Mouse (Mus musculus) C2C12 (cell line): ENCODE data around the gene Pcdh15. TPM values are rescaled to one million over a fixed set of nuclear protein-coding genes. Genes with fewer than 3 reads are reported as not detected.

Experiments used
- H3K27me3 ChIP-seq: one replicate; pipeline ENCODE4 v1.6.1; 2011; ENCODE audit not compliant: control insufficient read depth, insufficient read depth, insufficient read length
- H3K36me3 ChIP-seq: one replicate; pipeline ENCODE4 v1.6.1; 2011; ENCODE audit not compliant: control insufficient read depth, insufficient read depth
- H3K4me3 ChIP-seq: one replicate; pipeline ENCODE4 v1.5.1; 2011; ENCODE audit warnings: mild to moderate bottlenecking, control low read depth; ENCODE audit not compliant: poor library complexity, insufficient read depth, severe bottlenecking
- H3K79me2 ChIP-seq: one replicate; pipeline ENCODE4 v1.6.1; 2011; ENCODE audit not compliant: control insufficient read depth, insufficient read depth
- H3K79me3 ChIP-seq: one replicate; pipeline ENCODE4 v1.6.1; 2011; ENCODE audit warnings: low read depth, control low read depth
- H3ac ChIP-seq: one replicate; pipeline ENCODE3; 2011; ENCODE audit warnings: low read depth; ENCODE audit not compliant: control insufficient read depth, insufficient read length
- CEBPB ChIP-seq: IDR thresholded peaks from one replicate; pipeline ENCODE4 v1.6.1; 2011; ENCODE audit warnings: low read depth, mild to moderate bottlenecking, control low read depth, moderate library complexity
- CTCF ChIP-seq: IDR thresholded peaks from one replicate; pipeline ENCODE4 v1.5.1; 2011; ENCODE audit not compliant: control insufficient read depth, insufficient read depth, insufficient read length
- FOSL1 ChIP-seq: IDR thresholded peaks from one replicate; pipeline ENCODE4 v1.8.0; 2011; ENCODE audit warnings: mild to moderate bottlenecking, low read length; ENCODE audit not compliant: poor library complexity, insufficient read depth, severe bottlenecking
- MAX ChIP-seq: IDR thresholded peaks from one replicate; pipeline ENCODE4 v1.6.1; 2011; ENCODE audit warnings: mild to moderate bottlenecking, control low read depth
- MYOD1 ChIP-seq: IDR thresholded peaks from one replicate; pipeline ENCODE4 v1.6.1; 2011; ENCODE audit warnings: low read depth; ENCODE audit not compliant: control insufficient read depth, insufficient read length
- MYOG ChIP-seq: IDR thresholded peaks from one replicate; pipeline ENCODE4 v1.6.1; 2011; ENCODE audit not compliant: control insufficient read depth, insufficient read length; ENCODE audit errors: extremely low read depth
- USF1 ChIP-seq: IDR thresholded peaks from one replicate; pipeline ENCODE4 v1.6.1; 2011; ENCODE audit warnings: low read depth, mild to moderate bottlenecking, control low read depth, moderate library complexity
- polyA plus RNA-seq: library from polyadenylated mRNA; unstranded; fragments of >200 nt; fragmentation: generic; extraction: Trizol; gene quantifications from one replicate; pipeline ENCODE4 v1.2.1, GENCODE M21; 2012; ENCODE audit warnings: missing spikeins

Pcdh15 gene
- polyA plus RNA-seq, 1 experiment, result 0.54 TPM

- H3K4me3 ChIP-seq, result no peak overlapping the region
- no peak overlapping the region for H3ac ChIP-seq
- no peaks in the 10 kb centered on the region for H3K79me2 ChIP-seq
- no peaks in the 10 kb centered on the region for H3K27me3 ChIP-seq
- no peaks in the 10 kb centered on the region for H3K79me3 ChIP-seq
- TF ChIP-seq USF1 (no peak), FOSL1 (no peak), CTCF (no peak), MYOD1 (no peak), CEBPB (no peak), MAX (no peak), MYOG (no peak)
- H3K36me3 ChIP-seq, result no peaks in the 10 kb centered on the region
Observed at GRCm38 (mm10) chr10:73915170-73915569, 816.0 kb downstream of the Pcdh15 start.

- no peaks in the 10 kb centered on the region for H3K36me3 ChIP-seq
- H3K79me2 ChIP-seq, result no peaks in the 10 kb centered on the region
- no peak overlapping the region for H3ac ChIP-seq
- no peaks in the 10 kb centered on the region for H3K27me3 ChIP-seq
- no peaks in the 10 kb centered on the region for H3K79me3 ChIP-seq
- H3K4me3 ChIP-seq, result no peak overlapping the region
- TF ChIP-seq CTCF, result no peak
- no peak for TF ChIP-seq MYOG
- TF ChIP-seq MAX, result no peak
- TF ChIP-seq FOSL1, result no peak
- no peak for TF ChIP-seq USF1
- TF ChIP-seq CEBPB, result no peak
- TF ChIP-seq MYOD1, result no peak
Observed at GRCm38 (mm10) chr10:73921579-73921978, 822.4 kb downstream of the Pcdh15 start.

GRCm38 (mm10) chr10:73928672-73929071 lies 829.5 kb downstream of the Pcdh15 start:
- no peak overlapping the region for H3ac ChIP-seq
- H3K4me3 ChIP-seq, result no peak overlapping the region
- no peaks in the 10 kb centered on the region for H3K79me3 ChIP-seq
- H3K27me3 ChIP-seq, result no peaks in the 10 kb centered on the region
- H3K36me3 ChIP-seq, result no peaks in the 10 kb centered on the region
- TF ChIP-seq MYOD1 (no peak), MYOG (no peak), FOSL1 (no peak), MAX (no peak), CTCF (no peak), USF1 (no peak), CEBPB (no peak)
- no peaks in the 10 kb centered on the region for H3K79me2 ChIP-seq

DNA sequence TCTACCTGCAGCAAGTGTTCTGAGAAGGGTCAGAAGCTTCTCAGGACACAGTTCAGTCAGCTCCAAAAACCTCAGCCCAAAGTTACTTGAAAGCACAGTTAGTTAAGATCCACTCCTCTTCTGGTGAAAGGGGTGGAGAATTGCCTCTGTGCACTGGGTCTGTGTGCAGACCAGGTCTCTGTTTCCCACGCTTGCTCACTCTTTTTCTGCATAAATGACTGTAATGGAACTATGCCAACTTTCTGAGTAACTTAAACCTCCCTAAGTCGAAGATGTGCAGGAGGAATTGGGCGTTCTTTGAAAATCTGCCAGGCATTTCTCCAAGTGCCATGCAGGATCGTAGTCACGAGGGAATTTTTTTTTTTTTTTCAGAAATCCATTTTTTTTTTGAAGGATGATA lies 830.6 kb downstream of the Pcdh15 start:
- H3ac ChIP-seq, result no peak overlapping the region
- no peaks in the 10 kb centered on the region for H3K79me2 ChIP-seq
- H3K27me3 ChIP-seq, result no peaks in the 10 kb centered on the region
- H3K79me3 ChIP-seq, result no peaks in the 10 kb centered on the region
- no peak for TF ChIP-seq MYOG
- no peak for TF ChIP-seq MAX
- no peak for TF ChIP-seq CEBPB
- TF ChIP-seq USF1, result no peak
- TF ChIP-seq FOSL1, result no peak
- no peak for TF ChIP-seq CTCF
- TF ChIP-seq MYOD1, result no peak
- no peak overlapping the region for H3K4me3 ChIP-seq
- H3K36me3 ChIP-seq, result no peaks in the 10 kb centered on the region

DNA sequence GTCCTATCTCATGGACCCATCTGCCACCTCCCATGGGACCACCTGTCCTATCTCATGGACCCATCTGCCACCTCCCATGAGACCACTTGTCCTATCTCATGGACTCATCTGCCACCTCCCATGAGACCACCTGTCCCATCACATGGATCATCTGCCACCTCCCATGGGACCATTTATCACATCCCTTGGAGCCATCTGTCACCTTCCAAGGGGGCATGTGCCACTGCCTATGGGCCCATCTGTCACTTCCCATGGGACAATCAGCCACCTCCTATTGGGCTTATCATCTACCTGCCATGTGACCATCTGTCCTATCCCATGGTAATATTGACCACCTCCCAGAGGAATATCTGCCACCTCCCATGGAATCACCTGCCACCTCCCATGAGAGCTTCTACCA lies 832.0 kb downstream of the Pcdh15 start:
- Histone ChIP-seq H3K79me3 (no peaks in the 10 kb centered on the region), H3K36me3 (no peaks in the 10 kb centered on the region), H3K4me3 (no peak overlapping the region), H3ac (no peak overlapping the region), H3K79me2 (no peaks in the 10 kb centered on the region), H3K27me3 (no peaks in the 10 kb centered on the region)
- no peak for TF ChIP-seq FOSL1
- no peak for TF ChIP-seq MAX
- no peak for TF ChIP-seq CTCF
- TF ChIP-seq MYOD1, result no peak
- TF ChIP-seq CEBPB, result no peak
- TF ChIP-seq MYOG, result no peak
- no peak for TF ChIP-seq USF1

DNA sequence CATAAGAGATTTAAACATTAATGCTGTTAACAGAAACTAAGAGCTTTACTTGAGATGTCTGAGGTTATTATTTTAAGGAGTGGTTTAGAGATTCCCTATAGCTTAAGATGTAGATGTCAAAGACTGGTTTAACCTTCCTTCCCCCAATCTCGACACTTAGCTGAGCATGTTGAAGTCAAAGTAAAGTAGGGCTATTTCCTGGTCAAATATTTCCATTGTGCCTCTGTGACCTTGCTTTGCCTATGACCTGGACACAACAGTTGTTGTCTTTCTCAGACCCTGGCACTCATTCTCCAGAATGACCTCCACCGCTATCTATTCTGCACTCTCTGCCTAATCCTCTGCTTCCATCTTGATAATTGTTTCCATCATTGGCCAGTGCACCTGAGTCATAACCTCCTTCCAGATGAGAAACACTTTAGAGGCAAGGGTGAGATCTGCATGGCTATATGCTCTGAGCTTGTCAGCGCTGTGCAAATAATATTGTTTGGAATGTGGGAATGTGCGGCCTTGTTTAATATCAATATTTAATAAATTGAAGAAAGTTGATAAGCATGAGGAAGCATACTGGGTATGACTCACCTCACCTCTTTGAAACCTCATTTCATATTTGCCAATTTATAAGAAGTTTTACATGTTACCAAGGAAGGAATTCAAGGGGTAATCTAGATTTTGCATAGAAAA lies 833.0 kb downstream of the Pcdh15 start:
- H3K36me3 ChIP-seq, result no peaks in the 10 kb centered on the region
- H3K79me2 ChIP-seq, result no peaks in the 10 kb centered on the region
- no peaks in the 10 kb centered on the region for H3K27me3 ChIP-seq
- no peak overlapping the region for H3K4me3 ChIP-seq
- TF ChIP-seq FOSL1, result no peak
- TF ChIP-seq MYOG, result no peak
- no peak for TF ChIP-seq USF1
- TF ChIP-seq MYOD1, result no peak
- no peak for TF ChIP-seq CTCF
- no peak for TF ChIP-seq MAX
- TF ChIP-seq CEBPB, result no peak
- H3ac ChIP-seq, result no peak overlapping the region
- no peaks in the 10 kb centered on the region for H3K79me3 ChIP-seq
